Mouse (Mus musculus): ENCODE measurements around the gene Ift81.

The Ift81 gene

DNA sequence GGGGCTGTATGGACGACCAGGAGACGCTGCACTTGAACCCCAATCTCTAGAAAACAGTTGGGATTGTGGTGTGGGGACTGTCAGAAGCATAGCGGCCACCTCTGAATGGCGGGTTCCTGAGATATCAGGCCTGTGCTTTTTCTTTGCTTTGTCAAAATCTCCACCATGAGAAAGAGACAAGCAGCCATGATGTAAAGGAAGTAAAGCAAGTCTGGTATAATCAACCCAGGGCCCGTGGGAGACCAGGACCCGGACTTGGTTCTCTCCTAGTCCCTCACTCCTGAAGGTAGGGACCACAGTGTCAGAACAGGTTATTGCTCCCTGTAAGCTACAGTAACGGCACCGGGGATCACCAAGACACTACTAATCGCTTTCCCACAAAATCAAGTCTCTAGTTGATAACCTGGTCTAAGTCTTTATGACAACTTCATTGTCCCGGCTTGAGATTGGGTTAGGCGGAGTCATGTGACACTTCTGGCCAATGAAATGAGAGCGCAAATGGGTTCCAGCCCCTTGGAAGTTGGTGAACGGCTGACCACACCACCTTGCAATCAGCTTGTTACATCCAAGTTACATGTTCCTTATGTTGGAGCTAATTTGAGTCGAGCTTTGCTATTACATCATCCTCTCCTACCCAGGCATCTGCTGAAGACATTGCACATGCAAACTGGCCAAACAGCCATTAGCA is 11.4 kb upstream of the Ift81 start:
- no peak for DNase-seq (ENCODE audit: low spot score)

DNA sequence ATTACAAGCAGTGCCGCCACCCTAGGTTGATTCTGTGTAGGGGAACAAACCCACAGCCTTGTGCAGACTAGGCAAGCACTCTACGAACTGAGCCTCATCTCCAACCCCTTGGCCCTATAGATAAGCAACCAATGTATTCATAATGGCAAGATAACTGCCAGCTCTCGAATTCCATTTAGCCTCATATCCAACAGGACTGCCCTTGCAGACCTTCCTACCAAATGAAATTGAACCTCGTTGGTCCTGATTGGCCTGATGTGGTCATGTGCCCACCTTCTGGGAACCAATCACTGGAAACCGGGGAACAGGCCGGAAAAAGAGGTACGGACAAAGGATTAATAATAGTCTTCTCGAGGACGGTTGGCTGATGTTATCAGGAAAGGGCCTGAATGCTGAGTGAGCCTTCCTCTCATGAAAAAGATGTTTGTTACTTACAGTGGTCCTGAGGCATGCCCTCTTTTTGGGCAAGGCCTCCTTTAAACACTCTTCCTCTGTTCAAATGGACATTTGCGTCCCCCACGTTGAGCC is 10.7 kb upstream of the Ift81 start:
- DNase-seq (ENCODE audit: low spot score), result no peak

DNA sequence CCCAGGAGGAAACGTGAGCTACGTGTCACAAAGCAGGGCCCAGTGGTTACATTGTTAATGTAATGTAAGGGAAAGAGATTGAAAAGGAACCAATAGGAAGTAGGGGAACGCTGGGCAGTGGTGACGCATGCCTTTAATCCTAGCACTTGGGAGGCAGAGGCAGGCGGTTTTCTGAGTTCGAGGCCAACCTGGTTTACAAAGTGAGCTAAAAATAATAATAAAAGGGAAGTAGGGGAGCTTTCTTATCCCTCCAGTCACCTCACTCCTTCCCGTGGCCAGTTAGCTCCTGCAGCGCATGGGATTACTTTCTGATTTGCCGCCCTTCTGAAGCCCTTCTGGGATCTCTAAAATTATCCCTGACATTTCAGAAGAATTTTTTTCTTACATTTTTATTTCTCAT is 9.5 kb upstream of the Ift81 start:
- no peak for DNase-seq (ENCODE audit: low spot score)

DNA sequence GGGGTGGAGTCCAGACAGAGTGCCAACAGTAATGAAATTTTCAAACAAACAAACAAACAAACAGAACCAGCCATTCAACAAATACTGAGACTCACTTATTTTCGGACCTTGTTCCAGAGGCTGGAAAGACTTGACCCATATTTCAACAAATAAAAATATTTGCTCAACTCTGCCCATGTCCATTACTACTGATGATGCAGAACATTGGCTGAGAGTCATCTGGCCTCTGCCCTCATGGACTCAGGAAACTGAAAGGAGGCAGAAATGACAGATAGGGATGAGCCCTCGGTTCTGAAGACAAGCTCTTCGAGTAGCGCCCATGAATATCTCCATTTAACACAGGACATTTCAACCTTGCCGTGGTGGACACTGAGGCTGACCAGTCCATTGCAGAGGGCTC is 8.2 kb upstream of the Ift81 start:
- DNase-seq (ENCODE audit: low spot score), result no peak

DNA sequence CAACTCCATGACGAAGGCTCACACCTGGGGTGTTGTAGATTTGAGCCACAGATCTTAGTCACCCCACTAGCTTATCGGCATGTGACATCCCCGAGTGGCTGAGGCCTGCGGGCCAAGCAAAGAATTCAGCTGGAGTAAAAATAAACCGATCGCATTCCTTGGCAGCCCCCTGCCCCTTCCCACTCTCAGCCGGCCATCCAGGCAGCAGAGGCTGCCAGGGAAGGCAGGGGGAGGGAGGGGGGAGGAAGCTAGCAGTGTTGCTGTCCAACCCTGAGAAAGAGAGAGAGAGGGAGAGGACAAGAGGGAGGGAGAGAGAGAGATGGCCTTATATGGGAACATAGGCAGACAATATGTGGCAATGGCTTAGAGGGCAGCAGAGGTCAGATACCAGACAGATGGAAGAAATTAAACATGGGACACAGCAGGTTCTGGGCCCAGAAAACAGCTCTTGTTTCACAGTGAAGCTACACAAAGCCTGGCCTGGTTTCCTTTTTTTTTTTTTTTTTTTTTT is 7.1 kb upstream of the Ift81 start:
- DNase-seq (ENCODE audit: low spot score), result no peak

DNA sequence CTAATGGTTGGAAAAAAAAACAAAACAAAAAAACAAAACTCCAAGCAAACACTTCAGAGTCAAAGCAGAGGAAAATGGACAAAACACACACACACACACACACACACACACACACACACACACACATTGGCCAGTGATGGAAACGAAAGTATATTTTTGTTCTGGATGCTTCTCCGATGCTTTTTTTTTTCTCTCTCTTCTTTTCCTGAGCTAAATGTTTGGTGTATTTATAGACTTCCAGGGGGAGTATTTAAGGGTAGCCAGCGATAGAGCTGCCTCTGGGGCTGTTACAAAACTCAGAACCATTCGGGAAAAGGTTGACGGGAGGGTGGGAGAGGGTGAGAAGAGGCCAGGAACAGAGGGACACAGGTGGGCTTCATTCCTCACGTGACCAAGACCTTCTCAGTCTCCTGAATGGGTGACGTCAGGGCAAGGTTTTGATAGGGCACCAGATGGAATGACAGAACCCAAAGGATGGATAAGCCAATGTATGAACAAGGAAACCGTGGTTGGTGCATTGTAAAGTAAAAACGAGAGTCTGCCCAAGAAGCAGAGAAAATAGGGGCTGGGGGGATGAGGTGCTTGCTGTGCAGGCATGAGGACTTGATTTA is 5.5 kb upstream of the Ift81 start:
- no peak for DNase-seq (ENCODE audit: low spot score)

DNA sequence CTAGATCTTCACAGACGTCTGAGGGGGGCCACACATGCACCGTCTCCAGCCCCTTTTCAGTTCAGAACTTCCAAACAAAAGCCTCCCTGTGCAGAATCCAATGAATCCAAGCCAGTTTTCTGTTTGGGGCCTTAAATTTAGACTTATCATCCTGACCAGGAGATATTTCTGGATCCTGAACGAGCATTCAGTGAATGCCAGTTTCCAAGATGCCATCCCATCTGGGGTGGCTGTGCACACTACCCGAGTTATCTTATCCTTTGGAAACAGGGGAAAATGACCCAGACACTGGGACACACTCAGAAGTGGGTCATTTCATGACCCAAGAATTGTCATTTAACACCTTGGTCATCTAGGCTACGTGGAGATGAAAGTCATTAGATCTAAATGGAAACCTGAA is 3.4 kb upstream of the Ift81 start:
- DNase-seq (ENCODE audit: low spot score), result no peak

DNA sequence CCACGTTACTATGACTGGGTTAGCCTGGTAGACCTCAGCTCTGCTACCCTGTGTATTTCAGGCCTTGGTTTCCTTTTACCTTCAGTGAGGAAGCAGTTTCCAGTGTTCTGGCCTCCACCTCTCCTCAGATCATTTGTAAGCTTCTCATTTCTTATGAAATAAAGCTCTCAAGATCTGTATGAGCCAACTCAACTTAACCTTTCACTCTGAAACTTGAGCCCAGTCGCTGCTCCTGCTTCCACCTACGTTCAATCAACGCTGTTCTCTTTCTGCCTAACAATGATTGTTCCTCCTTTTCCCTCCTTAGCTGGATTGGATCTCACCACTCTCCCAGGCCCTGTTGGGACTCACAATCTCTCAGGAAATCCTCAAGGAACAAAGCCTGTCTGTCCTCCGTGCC is 2.7 kb downstream of the Ift81 start:
- DNase-seq (ENCODE audit: low spot score), result no peak

DNA sequence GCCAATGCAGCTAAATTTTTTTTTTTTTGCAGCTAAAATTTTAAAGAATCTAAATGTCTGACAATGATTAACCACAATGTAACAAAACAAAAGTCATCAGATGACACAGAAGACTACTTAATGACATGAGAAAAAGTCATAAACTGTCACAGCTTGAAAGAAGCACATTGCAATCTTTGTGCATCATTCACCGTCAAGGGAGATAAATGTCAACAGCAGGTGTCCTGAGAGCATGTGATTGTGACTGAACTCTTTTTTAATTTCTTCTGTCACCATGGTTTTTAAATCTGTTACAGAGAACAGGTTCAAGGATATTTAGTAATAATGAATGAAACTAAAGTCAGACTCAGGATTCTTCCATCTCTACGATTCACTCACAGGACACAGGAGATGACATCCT is 9.4 kb downstream of the Ift81 start:
- DNase-seq (ENCODE audit: low spot score), result no peak

DNA sequence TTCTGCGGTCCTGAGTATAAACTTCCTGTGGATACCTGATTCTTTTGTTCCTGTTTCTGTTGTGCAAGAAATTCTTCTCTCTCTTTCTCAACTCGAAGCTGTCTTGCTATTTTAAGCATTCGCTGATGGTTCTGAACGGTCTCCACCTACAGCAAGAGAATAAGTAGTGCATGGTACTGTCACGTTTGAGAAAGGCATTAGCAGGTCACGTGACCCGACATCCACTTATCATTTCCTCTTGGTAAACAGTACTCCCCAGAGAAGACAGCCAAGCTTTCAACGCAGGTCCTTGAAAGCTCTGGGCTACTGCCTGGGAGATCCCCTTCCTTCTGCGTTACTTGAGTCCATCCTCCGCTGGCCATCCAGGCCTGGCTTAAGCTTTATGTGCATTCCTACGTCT is 12.1 kb downstream of the Ift81 start:
- DNase-seq (ENCODE audit: low spot score), result no peak

DNA sequence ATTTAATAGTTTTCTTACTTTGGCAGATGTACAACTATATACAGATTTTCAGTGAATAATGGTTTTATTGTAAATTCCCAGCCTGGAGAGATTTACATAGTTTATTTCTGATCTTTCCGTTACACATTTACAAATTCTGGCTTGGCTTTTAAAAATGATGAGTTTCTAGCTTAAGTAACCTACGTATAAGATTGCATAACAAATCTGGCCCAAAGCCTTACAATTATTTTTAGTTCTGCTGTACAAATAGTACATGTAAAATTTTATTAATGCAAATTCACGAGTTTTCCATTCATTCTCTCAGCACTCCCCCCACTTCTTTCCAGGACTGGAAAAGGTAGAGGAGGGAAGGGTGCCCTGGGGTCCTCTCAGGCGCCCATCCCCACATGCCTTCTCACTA is 18.8 kb downstream of the Ift81 start:
- DNase-seq (ENCODE audit: low spot score), result no peak

DNA sequence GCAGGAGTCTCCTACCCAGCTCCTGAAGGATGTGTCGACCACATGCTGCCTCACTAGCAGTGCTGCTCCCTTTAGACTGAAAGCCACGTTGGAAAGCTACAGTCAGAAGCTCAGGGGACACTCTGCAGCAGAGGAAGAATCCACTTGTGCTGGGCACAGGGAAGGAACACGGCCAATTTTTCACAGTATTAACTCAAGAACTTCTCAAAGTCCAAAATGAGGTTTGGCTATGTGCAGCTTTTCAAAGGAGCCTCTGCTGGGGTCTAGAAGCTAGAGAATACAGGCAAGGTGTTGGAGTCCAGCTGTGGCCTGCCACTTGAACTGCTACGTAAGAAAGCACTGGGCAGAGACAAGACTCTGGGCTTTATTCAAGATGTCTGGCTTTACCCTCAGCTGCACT is 24.4 kb downstream of the Ift81 start:
- no peak for DNase-seq (ENCODE audit: low spot score)

DNA sequence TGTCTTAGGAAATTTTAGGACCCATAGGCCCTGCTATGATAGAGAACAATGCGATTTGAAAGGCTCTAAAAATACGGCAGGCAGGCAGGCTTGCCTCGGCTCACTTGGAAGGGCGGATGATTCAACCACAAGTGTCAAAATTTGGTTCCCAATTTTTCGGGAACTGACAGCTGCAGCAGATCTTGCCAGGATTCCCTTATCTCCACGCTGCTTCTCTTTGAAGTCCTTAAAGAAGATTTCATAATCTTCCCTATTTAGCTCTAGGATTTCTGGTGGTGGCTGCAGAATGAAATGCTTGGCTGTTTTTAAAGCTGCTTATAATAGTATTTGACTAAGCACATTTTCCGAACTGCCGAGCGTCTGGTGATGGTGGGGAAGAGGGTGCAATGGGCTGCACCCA is 28.8 kb downstream of the Ift81 start:
- DNase-seq (ENCODE audit: low spot score), result peak; percentile 33

DNA sequence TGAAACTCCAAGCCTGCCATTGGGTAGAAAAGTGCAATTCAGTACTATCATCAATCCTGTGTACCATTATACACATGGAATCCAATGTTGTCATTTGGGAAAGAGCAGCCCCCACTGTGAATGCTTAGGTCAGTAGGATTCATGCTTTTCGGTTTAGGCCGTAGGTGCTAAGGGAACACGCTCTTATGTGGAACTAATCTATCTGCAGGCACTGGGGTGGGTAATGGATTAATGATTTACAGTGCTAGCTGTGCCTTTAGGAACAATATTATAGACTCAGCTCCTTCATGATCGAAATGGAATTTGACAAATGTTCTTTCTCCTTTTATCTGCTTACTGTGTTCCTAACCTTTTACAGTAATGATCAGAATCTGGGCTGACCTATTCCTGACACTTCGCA is 30.2 kb downstream of the Ift81 start:
- DNase-seq (ENCODE audit: low spot score), result no peak

DNA sequence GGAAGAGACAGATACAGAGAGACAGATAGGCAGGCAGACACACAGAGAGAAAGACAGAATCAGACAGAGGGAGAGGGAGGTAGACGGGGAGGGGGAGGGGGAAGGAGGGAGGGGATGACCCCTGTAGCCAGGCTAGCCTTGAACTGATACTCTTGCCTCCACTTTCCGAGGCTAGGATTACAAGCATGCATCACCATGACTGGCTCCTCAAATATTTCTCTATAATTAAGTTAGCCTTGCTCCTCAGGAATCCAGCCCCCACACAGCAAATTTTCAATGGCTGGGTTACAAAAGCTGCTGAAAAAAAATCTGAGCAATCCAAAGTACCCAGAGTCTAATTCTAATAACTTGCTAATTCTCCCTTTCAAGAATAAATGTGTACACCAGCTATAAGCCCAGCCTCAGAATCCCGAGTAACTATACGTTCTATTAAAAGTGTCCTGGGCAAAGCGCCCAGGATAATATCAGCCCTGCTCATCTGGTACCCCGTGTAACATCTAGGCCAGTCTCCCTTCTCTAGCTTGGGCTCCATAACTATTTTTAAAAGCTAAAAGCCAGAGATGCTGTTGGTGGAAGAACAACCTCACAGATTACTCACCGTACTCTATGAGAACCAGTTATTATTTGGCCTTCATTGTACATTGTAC is 37.5 kb downstream of the Ift81 start:
- no peak for DNase-seq (ENCODE audit: low spot score)

DNA sequence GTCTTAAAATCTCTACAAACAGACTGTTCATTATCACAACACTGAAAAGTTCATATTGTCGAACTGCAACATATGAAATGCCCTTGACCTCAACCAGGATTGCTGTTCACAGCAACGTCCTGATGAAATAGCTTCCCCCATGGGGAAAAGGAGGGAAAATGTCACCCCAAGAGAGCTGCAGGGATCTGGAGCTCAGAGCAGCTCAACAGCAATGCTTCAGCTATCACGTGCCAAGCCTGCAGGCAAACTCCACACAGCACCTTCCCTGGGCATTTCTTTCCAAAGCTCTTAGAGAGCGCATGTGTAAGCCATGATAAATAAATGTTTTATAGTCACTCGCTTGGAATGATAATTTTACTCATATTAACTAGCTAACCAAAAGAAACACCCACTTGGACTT is 42.3 kb downstream of the Ift81 start:
- DNase-seq (ENCODE audit: low spot score), result no peak

DNA sequence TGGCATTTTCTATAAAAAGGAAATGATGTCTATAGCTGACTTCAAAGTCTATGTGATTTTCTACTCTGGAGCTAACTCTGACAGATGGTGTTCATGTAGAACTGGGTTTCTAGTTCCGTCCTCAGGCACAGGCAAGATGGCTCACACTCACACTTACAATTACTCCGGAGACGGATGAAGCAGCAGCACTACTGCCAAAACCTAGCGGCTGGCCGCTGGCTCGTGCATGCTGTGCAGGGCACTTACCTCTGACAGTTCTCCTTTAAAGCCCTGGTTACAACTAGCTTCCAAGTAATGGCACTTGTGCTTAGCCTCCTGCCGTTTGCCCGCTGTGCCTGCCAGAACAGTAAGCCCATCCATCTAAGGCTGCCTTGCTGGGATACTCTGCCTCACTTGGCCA is 47.7 kb downstream of the Ift81 start:
- DNase-seq (ENCODE audit: low spot score), result peak; percentile 50

DNA sequence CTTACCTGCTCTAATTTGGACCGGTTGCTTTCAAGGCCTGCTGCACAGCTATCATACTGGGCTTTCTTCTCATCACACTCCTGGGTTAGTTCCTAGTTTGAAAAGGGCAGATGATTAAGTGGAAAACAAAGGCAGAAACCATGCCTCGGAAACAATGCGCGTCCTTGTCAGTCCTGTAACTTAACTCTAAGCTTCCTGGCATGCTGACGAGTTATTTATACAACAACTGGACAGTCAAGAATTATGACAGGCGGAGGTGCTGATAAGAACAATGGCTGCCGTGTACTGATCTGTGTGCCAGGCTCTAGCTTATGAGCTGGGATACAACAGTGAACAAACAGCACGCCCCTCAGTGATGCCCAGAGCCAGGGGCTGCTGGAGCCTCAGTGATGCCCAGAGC is 53.7 kb downstream of the Ift81 start:
- DNase-seq (ENCODE audit: low spot score), result no peak

DNA sequence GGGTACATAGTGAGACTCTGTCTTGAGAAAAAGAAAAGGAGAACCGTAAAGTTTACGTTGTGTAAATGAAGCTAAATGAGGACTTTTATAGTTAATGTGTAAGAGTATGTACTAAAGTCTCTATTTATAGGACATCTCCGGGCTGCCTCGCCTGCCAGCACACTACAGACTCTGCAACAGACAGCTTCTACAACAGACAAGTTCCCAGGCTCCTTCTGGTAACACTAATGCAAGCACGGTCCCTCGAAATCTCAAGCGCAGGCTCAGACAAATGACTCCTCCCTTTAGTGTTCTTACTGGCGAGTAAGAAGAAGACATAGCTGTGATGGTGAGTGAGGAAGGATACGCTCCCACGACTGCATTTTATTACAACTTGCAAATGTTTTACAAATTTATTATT is 56.2 kb downstream of the Ift81 start:
- DNase-seq (ENCODE audit: low spot score), result no peak

DNA sequence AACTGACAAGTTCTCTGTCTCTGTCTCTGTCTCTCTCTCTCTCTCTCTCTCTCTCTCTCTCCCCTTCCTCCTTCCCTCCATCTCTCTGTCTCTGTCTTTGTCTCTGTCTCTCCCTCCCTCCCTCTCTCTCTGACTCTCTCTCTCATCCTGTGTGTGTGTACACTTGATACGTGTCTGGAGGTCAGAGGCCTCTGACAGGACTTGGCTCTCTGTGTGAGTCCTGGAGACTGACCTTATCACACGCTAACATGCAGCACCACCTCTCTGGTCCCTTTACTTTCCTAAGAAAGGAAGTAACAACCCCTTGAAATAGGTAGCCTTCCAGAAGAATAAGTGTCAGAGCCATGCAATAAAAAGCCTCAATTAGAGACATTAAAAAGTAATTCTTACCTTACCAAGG is 59.2 kb downstream of the Ift81 start:
- DNase-seq (ENCODE audit: low spot score), result no peak

DNA sequence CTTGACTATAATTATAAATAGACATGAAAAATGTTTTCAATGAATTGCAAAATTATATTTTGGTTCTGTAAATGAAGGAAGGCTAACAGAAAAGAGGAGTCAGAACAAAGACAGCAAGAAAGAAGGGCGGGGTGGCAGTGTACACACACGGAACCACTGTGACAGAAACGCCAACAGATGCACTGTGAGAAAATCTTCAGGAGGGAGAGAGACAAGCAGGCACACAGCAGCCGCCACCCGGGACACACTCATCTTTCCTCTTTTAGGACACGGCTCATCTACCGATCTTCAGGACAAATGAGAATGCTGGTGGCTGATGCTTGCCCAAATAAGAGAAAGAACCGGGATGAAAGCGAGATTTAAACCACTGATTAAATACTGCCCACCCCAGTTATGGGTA is 61.7 kb downstream of the Ift81 start:
- DNase-seq (ENCODE audit: low spot score), result no peak

DNA sequence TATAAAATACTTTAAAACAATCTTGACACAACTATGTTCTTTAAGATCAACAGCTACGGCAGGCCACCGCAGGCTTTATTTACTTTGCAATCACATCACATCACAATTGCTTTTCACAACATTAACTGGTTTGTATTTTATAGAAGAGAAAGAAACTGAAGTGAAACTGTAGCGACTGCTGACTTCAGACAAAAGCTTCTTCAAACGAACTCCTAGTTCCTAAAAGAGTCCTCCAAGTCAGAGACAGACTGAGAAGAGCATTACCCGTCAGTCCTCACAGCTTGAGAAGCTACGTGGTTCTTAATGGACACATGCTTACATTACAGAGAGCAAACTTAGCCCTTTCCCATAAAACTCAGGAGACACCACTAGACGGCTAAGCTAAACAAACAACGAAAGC is 63.9 kb downstream of the Ift81 start:
- DNase-seq (ENCODE audit: low spot score), result no peak

DNA sequence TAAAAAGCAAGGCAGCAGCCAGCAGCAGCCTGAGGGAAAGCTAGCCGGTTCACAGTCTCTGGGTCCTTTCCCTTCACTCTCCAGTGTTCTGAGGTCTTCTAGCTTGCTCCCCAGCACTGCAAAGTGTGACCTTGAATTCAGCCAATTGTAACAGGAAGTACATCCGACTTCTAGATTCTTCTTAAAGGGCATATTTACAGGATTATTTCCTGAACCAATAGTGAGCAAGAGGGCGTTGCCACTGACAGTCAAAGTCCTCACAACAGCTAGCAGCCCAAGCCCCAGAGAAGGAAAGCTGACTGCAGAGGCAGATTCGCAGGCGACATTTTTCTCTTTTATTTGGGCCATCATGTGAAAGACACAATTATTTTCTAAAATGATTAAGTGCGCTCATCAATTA is 65.6 kb downstream of the Ift81 start:
- no peak for DNase-seq (ENCODE audit: low spot score)
